Mouse (Mus musculus): Measurements from ENCODE around the gene Nudt6.

The Nudt6 gene

DNA sequence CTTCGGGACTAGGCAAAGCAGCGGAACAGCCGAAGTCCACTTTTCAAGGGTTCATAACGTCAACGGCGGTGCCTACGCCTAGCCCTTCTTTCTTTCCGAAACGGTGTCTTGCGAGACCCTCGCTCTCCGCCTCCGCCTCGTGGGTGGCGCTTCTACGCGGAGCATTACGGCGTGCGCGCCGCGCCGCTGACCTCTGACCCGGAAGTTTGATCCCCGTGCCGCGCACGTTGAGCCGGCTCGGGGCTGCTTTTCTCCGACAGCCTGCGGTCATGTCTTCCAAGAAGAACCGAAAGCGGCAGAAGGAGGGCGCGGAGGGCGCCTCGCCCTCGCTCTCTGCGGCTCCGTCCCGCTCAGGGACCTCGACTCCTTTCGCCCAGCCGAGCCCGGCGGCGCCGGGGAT is at the start of gene Nudt6:
Gene Nudt6, minus strand, starts transcription at position 140 of the 400 bp plus-strand sequence.
- in situ Hi-C loops (cut with MboI, MseI): no loop called here

DNA sequence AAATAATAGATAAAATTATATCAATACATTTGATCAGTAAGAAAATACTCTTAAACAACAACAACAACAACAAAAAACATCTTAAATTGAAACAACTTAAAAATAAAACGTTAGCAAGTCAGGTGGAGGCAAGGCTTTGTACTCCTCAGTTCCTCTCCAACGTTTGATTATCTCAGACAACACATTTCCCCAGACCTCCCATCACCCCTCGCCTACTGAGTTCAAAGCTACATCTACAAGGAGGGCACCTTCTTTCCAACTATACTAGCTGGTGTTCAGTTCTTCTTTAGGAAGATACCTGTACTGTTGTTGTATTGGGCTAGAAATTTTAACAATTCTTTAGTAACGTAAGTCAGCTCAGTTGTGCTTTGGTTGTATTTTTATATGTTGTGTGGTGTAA is 49.3 kb upstream of the Nudt6 start:
- in situ Hi-C loops (cut with MboI, MseI): no loop called here

DNA sequence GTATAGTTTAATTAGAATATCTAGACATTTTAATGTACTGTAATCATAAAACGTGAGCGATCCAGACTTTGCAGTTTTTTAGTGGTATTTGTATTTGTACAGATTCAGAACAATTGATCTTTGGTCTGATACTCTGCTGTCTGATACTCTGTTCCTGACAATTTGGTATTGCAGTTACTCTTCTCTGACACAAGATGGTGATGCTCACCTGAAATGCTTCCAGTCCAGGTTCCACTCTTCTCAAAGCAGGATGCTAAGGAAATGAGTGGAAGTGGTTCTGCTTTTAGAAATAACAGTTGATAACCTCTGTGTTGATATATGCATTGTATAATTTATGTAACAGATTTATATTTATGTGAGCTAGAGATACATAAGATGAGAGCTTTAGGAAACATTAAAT is 48.2 kb upstream of the Nudt6 start:
- in situ Hi-C loops (cut with MboI, MseI): no loop called here

DNA sequence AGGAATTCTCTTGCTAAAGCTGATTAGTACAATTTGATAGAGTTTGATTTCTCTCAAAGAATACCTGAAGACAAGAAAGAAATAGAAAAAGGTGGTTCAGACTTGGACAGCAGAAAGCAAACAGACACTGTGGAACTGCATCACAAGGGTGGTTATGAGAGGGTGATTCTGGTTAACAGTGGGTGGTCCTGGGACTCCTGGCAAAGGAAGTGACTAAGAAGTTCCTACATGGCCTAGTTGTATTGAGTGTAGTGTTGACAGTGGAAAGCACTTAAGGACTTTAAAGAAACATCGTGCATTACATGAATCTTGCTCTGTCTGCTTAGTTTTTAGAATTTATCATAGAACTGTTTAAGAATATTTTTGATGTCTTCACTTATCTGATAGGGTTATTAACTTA is 36.0 kb upstream of the Nudt6 start:
- in situ Hi-C loops (cut with MboI, MseI): no loop called here

DNA sequence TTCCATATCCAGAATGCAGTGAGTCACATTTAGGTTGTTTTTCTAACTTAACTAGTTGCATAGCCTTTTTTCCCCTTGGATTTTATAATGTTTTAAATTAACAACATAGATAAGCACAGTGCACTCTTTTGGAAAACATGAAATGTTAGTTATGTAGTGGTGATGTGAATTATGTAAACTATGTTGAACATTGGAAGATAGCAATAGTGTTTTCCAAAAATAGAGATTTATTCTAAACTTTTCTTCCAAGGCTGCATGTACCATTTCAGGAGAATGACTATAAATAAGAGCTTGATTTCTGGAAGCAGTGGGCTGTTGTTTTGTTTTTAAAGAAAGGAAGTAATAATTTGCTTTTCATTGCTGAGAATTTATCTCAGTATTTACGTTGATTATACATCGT is 23.4 kb upstream of the Nudt6 start:
- in situ Hi-C loops (cut with MboI, MseI): no loop called here

DNA sequence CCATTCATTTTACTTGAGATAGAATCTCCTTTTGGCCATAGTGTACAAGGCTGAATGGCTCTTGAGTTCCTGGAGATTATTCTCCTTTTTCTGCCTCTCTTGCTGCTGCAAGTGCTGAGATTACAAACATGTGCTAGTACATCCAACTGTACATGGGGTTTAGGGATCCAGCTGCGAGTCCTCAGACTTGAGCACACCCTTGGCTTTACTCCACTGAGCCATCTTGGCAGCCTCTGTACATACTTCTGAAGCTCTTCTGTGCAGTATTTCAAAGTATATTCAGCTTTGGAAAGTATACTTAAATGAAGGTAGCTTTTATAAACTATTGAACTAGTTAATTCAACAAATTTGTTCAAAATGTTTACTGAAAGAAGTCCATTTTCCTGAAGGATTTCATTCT is 19.8 kb upstream of the Nudt6 start:
- in situ Hi-C loops (cut with MboI, MseI): no loop called here

DNA sequence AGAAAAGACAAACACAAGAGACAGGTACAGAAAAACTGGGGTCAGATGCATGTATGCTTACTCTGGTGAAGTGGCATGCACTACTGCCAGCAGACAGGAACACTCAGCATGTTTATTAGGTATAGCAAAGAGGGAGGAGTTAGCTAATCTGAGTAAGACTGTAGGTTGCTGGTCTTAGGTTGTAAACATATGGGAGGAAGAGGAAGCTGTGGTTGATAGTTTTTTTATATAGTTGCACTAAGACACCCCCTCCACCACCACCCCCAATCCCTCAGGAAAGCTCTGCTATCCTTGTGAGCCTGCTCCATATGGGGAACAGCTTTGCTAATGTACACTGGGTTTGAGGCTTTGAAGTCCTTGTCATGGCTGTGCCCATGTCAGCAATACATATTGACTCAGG is 10.3 kb upstream of the Nudt6 start:
- in situ Hi-C loops (cut with MboI, MseI): no loop called here

DNA sequence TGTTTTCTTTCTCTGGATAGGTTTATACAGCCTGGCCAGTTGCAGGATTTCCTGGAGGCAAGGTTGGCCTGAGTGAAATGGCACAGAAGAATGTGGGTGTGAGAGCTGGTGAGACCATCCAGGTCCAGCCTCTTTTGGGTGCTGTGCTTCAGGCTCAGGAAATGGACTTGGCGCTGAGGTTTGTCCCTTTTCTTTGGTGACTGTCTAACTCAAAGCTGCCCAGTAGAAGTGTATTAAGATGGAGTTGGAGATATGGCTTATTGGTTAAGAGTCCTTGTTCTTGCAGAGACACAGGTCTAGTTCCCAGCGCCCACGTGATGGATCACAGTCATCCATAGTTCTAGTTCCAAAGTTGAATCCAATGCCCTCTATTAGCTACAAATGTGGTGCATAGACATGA is 6.1 kb upstream of the Nudt6 start:
- in situ Hi-C loops (cut with MboI, MseI): no loop called here

DNA sequence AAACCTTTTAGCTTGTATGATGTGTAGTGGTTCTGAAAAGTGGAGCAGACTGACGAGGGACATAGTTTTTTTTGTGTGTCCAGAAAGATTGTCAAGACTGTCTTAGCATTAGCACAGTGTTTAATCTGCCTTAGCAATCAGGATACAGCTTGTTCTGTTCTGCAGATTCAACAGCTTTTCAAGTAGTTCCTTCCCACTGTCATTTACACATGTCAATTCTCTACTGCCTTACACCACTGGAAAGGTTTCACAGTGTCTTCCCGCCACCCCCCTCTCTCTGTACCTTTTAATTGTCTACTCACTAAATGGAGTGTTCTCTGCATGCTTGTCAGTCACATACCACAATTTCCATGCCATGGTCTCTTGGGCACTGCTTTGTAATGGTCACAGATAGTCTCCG is 1.2 kb upstream of the Nudt6 start:
- in situ Hi-C loops (cut with MboI, MseI): no loop called here

DNA sequence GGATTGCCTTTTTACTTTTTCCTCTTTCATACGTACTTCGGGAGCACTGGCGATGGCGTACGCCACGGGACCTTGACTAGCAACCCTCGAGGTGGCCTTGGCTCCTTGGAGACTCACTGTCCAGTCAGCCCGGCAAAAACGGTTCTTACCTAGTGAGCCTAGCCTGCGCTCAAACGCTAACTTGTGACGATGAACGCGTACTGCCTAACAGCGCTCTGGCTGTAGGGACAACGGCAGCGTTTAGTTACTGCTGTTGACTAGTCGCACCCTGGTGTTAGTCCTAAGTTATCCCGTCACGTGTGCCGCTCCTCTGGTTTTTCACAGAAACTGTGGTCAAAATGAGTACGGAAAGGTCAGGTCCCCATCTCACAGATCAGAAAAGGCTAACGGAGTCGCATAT is 630 bp upstream of the Nudt6 start:
- in situ Hi-C loops (cut with MboI, MseI): no loop called here

DNA sequence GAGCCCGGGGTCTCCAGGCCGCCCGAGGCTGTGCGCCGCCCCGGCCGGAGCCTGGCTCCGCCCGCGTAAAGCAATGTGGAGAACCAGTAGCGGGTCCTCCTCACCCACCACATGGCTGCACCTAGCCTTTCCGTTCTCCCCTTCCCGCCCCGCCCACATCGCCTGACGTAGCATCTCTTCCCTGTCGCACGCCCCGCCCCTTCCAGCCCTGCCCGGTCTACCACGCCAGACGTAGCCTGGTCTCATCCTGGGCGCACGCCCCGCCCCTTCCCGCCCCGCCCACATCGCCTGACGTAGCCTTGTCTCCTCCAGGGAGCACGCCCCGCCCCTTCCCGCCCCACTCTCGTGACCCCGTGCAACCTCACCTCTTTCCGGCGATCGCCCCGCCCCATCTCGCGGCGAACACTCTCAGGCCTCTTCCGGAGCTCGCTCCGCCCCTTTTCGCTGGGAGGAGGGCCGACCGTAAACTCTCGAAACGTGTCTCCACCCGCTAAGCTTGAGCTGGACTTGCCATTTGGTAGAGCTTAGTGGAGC is 486 bp downstream of the Nudt6 start, which contains the start of gene Spata5:
Gene Spata5, plus strand, starts transcription at position 439 of the 534 bp plus-strand sequence.
- in situ Hi-C loops (cut with MboI, MseI): loop anchor here (10.0 kb wide), 1 partner anchor 195 kb away; no protein-coding TSS in a partner anchor

DNA sequence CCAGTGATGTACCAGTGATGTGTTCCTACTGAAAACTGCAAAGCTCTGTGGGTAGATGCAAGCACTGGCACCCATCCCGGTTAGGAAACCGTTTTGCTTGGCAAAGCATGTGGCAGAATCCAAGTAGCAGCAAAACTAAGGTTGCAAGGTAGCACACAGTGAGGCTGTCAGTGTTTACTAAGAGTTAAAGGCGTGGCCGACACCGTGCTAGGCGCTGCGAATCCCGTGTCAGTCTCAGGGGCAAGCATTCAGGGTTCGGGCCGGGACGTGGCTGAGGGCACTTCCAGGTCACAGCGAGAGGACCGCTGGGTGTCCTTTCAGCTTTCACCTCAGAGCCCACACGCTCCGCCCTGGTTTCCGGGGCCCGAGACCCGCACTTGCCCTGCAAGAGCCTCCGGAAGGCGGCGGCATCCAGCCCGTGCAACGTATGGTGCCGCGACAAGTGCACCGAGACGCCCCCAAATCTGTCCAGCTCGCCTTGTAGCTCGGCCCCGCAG is 1.0 kb downstream of the Nudt6 start:
- in situ Hi-C loops (cut with MboI, MseI): loop anchor here (10.0 kb wide), 1 partner anchor 194 kb away; no protein-coding TSS in a partner anchor

DNA sequence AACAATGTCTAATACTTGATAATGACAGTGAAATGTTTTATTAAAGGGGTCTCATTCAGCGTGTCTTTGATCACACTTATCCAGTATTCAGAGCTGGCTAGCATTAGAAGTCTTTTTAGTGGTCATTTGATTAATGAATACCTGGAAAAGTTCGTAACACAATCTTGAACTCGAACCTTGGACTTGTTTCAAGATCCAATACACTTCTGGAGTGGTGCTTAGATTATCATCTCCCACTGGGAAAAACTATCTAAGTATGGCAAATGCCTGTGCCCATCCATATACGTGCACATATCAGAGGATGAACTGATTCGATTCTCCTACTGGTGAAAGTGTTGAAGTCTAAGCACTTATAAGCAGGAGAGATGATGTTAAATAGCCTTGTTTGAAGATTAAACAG is 1.7 kb downstream of the Nudt6 start:
- in situ Hi-C loops (cut with MboI, MseI): loop anchor here (10.0 kb wide), 1 partner anchor 194 kb away; no protein-coding TSS in a partner anchor

DNA sequence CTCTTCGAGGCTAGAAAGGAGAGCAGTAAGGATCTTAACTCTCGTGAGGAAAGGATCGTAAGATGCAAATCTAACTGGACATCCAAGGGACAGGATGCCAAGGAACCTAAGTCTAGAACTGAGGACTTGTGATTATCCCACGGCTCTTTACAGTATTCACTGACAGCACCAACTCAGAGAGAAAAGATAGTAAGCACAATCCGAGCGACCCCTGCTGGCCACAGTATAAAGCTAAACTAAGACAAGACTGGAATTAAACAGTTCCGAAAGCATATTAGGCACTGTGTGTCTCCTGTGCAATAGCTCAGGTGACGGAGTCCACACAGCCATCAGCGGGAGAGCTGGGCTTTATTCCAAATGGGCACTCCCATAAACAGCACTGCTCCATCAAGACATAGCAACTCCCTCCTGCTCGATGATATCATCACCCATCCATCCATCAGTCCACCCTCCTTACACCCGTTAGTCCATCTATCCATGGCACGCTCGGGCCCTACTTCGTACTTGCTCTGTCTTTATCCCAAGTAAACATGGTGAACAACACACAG is 5.5 kb downstream of the Nudt6 start:
- in situ Hi-C loops (cut with MboI, MseI): loop anchor here (10.0 kb wide), 1 partner anchor 190 kb away; no protein-coding TSS in a partner anchor

DNA sequence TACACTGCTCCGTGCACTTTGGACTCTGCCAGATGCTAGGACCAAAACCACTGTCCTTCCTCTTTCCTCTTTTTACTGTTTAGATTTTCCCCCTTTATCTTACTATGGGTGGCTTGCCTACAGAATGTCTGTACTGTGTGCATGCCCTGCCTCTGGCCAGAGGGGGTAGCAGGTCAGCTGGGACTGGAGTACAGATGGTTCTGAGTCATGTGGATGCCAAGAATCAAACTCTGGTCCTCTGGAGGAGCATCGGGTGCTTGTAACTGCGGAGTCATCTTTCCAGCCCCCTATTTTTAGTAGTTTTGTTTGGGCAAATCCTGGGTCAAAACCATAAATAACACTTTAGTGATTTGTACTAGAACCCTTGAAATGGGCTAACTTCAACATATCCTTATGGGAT is 6.6 kb downstream of the Nudt6 start:
- in situ Hi-C loops (cut with MboI, MseI): loop anchor here (10.0 kb wide), 1 partner anchor 189 kb away; no protein-coding TSS in a partner anchor

DNA sequence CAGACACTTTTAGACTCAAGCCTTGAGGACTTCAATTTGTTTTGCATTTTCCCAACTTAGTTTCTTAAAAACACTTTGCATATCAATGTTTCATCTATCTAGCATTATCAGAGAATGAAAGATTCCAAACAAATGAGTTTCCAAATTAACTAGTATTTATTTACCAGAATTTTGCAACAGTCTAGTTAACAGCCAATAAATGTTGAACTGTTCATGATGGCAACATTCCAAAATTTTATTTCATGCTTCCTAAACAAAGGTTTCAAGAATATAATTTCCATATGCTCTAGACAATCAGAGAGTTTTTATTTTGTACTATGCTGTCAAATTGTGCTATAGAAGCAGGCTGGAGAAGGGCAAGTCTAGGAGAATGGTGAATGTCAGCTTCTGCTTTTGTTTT is 12.4 kb downstream of the Nudt6 start:
- in situ Hi-C loops (cut with MboI, MseI): loop anchor here (5.0 kb wide), 1 partner anchor 70 kb away; no protein-coding TSS in a partner anchor

DNA sequence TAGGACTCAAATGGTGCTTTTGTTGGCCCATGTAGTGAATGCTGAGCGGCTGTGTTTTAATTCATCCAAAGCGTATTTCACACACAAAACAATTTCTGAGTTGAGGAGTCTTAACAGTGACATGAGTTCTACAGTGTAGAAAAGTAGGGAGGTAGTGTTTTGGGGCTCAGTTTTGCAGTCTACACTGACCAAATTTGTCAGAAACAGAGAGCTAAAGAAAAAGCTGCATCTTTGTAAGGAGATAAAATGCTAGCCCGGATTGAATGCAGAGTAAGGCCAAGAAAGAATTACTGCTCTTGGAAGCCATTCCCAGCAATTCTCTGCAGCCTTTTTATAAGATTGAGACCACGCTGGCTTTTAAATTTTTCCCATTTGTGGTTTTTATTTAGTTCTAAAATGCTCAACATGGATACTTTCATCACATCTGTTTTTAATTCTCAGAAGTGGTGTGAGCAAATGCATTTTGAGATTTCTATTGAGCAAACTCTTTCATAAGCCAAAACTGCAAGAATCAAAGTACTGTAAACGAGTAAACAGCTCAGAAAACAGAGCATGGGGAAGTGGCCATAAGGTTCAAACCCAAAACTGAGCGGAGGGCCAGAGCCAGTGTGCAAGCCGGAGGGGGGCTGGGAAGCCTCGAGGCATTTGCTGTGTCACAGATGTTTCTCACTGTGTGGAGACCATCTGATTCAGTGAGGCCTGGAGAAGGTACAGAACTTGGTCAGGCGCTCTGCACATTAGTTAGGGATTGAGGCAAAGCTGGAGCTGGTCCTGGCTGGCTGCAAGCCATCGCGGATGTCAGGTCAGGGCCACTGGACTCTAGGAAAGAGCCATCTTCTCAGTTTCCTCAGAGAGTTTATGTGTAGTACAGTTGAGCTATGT is 18.0 kb downstream of the Nudt6 start:
- in situ Hi-C loops (cut with MboI, MseI): no loop called here

DNA sequence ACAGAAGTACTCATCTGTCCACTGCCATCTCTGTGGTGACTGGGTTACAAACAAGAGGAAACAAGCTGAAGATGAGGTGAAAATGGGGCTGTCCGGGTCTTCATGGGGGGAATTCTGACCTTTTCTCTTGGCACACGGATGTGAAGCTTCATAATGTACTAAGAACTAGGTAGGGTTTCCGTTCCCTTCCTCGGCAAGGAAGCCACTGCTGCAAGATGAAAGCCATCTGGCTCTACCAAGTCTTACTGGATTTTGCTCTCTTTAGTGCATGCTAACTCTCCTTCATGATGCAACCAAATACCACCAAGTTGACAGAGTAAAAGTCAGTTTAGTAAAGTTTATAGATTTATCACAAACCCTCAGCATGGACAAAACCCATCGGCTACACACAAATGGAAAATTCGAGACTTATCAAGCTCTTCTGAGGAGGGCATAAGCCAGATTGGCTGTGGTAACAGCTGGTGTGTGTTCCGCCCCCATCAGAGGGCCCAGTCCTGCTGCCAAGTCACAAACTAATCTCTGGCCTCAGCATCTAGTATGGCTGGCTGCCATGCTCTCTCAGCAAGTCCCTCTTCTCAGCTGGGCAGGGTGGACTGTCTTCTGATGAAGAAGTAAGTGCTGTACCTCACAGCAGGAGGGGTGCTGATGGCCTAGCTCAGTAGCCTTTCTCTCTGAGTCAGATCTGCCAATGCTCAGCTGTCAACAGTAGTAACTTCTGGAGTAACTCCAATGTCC is 21.2 kb downstream of the Nudt6 start:
- in situ Hi-C loops (cut with MboI, MseI): no loop called here

DNA sequence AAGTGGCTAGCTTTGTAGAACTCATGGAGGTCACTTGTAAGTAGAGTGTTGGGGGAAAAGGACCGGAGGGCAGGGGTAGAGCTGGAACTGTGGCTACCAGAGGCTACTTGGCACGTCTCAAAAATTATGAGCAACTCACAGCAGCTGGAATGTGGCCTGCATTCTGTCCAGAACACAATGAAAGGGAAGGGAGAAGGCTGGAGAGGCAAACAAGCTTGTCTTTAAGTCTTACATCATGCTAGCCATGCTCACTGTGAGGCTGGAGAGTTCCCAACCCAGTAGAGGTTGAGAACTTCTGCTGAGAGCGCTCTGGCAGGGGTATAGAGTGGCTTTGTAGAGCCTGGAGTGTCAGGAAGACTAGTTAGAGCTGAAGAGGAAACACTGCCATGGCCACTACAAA is 22.4 kb downstream of the Nudt6 start:
- in situ Hi-C loops (cut with MboI, MseI): no loop called here

DNA sequence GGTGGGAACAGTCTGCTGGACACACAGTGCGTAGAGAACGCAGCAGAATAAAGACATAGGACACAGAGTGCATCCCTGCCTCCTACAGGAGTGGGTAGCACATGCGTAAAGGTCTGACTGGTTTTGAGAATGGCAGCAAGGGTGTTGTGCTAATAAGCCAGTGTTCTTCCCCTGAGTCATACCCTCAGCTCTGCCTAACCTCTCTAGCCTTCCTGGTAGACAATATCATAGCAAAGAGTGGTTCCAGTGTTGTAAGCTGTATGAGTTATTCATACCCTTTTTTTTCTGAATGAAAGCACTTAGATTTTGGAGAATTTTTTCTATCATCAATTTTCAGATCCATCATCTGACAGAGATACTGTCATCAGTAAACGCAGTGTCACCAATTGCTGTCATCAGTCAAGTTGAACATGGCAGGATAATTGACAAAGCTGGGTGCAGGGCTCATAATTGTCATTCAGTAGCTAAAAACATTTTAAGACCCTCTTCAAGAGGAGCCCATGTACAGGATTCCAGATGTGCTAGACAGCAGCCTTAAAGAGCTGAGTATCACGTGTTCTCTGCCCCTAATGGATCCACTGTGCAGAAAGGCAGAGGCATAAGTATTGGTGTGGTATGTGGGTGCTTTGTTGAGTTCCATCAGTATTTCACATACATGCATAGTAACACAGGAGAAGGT is 22.9 kb downstream of the Nudt6 start:
- in situ Hi-C loops (cut with MboI, MseI): no loop called here

DNA sequence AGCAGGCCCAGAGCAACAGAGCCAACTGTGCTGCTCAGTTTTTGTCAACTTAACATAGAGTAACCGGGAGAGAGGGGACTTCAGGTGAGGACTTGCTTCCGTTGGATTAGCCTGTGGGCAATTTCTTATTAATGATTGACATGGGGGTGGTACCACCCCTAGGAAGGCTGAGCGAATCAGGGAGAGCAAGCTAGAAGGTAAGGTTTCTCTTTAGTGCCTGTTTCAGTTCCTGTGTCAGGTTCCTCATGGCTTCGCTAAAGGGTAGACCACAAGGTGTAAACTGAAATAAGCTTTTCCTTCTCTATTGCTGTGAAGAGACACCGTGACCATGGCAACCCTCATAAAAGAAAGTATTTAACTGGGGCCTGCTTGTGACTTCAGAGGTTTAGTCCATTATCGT is 32.7 kb downstream of the Nudt6 start:
- in situ Hi-C loops (cut with MboI, MseI): no loop called here
